Mouse (Mus musculus): ENCODE measurements at regions not wholly inside any gene's neighbourhood (a gene's known extent, or its start where the extent isn't known, plus 50 kb on each side); places are given as distances from the start of the nearest gene placed in this dataset.

DNA sequence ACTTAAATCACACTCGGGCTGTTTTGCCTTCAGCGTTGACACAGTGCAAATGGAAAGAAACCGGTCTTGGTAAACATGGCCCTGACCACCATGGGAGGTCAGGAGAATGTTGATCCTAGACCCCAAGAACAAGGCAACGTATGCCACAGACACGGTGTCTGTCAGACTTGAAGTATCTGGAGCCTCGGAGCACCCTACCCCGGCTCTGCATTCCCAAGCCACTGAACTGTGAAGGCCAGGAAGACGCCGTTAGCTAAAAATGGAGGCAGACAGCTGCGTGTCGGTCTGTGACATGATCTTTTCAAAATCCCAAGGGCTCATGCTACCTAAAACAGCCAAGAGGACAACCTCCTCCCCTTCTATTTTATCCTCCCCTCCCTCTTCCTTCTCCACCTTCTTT, 282.0 kb downstream of the Sox4 start:
- no peak for TF ChIP-seq EP300 (optimal IDR thresholded peaks at IDR 0.05)
- no peak for TF ChIP-seq CTCF (IDR thresholded peaks at IDR 0.05; ENCODE audit: low read depth)
